Mouse (Mus musculus) E14TG2a.4 (cell line): ENCODE data around the gene Rap1a.

ENCODE experiments used
- H3K27me3 ChIP-seq: 2 replicates; pipeline ENCODE4 v1.6.1; 2014; ENCODE audit warnings: low read length, control low read depth; ENCODE audit not compliant: insufficient read depth
- H3K36me3 ChIP-seq: 2 replicates; pipeline ENCODE4 v1.6.1; 2014; ENCODE audit warnings: low read length, control low read depth; ENCODE audit not compliant: insufficient read depth
- H3K4me1 ChIP-seq: replicated peaks from 2 replicates; pipeline ENCODE4 v1.6.1; 2014; ENCODE audit warnings: low read depth, low read length, control low read depth
- H3K4me3 ChIP-seq: replicated peaks from 2 replicates; pipeline ENCODE4 v1.5.1; 2014; ENCODE audit warnings: mild to moderate bottlenecking, low read length
- H3K9me3 ChIP-seq: 2 replicates; pipeline ENCODE4 v1.6.1; 2014; ENCODE audit warnings: low read length, control low read depth
- CTCF ChIP-seq: conservative IDR thresholded peaks from 2 replicates; pipeline ENCODE4 v1.5.1; 2014; ENCODE audit warnings: low read length
- NANOG ChIP-seq: IDR thresholded peaks from 2 replicates; pipeline ENCODE4 v1.6.1; 2014; ENCODE audit warnings: borderline replicate concordance, low read length, mixed read lengths
- POU5F1 ChIP-seq: IDR thresholded peaks from 2 replicates; pipeline ENCODE4 v1.6.1; 2014; ENCODE audit warnings: low read length, borderline replicate concordance

Gene Rap1a

DNA sequence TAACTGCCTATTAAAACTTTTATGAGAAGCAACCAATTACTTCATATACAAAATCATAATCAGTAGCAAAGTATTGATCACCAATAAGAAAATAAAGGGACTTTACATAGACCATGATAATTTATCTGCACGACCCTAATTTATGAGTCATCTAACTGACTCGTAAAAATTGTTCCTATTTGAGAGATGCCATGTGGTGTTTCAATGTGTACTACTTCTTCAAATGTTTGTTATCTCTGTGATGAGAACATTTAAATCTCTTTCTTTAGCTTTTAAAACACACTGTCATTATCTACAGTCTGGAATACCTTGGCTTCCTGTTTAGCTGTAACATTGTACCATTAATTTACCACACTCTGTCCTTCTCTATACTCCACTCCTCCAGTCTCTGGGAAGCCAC, 31.8 kb downstream of the Rap1a start:
- H3K4me3 ChIP-seq, result no peak overlapping the region
- H3K36me3 ChIP-seq, result no peaks in the 10 kb centered on the region
- H3K4me1 ChIP-seq, result no peaks in the 10 kb centered on the region
- TF ChIP-seq NANOG (no peak), POU5F1 (no peak), CTCF (no peak)
- no peaks in the 10 kb centered on the region for H3K9me3 ChIP-seq
- no peaks in the 10 kb centered on the region for H3K27me3 ChIP-seq

DNA sequence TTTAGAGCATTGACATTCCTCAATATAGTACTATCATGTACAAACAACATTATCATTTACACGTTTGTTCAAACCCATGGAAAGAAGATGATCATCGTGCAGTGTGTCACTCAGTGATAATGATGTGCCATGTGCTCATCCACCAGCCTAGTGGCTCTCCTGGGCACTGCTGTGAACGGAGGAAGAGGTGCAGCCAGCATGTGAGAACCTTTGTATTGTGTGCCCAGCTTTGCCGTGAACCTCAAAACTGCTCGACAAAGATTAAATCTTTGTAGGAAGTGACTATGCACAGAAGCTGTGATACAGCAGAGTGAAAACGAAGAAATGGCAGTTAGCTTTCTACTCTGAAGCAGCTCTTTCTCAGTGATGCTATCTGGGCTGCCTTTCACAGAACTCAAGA, 32.6 kb downstream of the Rap1a start:
- Histone ChIP-seq H3K4me1 (no peaks in the 10 kb centered on the region), H3K27me3 (no peaks in the 10 kb centered on the region), H3K36me3 (no peaks in the 10 kb centered on the region), H3K9me3 (no peaks in the 10 kb centered on the region), H3K4me3 (no peak overlapping the region)
- TF ChIP-seq NANOG (no peak), POU5F1 (no peak), CTCF (no peak)

- TF ChIP-seq NANOG (no peak), CTCF (no peak), POU5F1 (no peak)
- Histone ChIP-seq H3K4me3 (no peak overlapping the region), H3K27me3 (no peaks in the 10 kb centered on the region), H3K36me3 (no peaks in the 10 kb centered on the region), H3K4me1 (no peaks in the 10 kb centered on the region), H3K9me3 (no peaks in the 10 kb centered on the region)
Observed at GRCm38 (mm10) chr3:105763132-105763851, 37.8 kb downstream of the Rap1a start.

- TF ChIP-seq POU5F1, result no peak
- no peak for TF ChIP-seq NANOG
- no peak for TF ChIP-seq CTCF
- Histone ChIP-seq H3K36me3 (no peaks in the 10 kb centered on the region), H3K4me1 (no peaks in the 10 kb centered on the region), H3K27me3 (no peaks in the 10 kb centered on the region), H3K9me3 (no peaks in the 10 kb centered on the region), H3K4me3 (no peak overlapping the region)
Observed at GRCm38 (mm10) chr3:105760063-105760462, 41.1 kb downstream of the Rap1a start.

DNA sequence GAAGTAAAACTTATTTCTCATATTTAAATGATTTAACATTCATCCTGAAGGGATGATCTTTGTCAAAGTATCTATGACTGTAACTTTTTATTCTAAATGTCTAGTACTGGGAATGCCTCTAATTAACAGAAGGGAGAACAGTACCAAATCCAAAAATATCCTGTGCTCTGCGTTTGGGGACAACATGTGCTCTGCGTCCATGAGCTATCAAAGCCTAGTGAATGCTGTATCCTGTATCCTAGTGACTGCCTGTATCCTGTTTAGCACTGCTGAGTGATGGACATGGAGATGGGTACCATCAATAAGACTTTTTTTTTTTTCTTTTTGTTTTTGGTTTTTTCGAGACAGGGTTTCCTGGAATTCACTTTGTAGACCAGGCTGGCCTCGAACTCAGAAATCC, 42.5 kb downstream of the Rap1a start:
- H3K36me3 ChIP-seq, result no peaks in the 10 kb centered on the region

GRCm38 (mm10) chr3:105758098-105758497, 43.0 kb downstream of the Rap1a start:
- H3K9me3 ChIP-seq, result no peaks in the 10 kb centered on the region
- TF ChIP-seq POU5F1, result no peak
- no peak overlapping the region for H3K4me3 ChIP-seq
- H3K36me3 ChIP-seq, result no peaks in the 10 kb centered on the region
- no peaks in the 10 kb centered on the region for H3K4me1 ChIP-seq
- no peaks in the 10 kb centered on the region for H3K27me3 ChIP-seq

More for the DNA sequence above, 42.5 kb downstream of the Rap1a start:
- TF ChIP-seq NANOG (no peak), CTCF (no peak), POU5F1 (no peak)
- Histone ChIP-seq H3K9me3 (no peaks in the 10 kb centered on the region), H3K4me3 (no peak overlapping the region), H3K4me1 (no peaks in the 10 kb centered on the region), H3K27me3 (no peaks in the 10 kb centered on the region)

- no peak for TF ChIP-seq CTCF
Observed at GRCm38 (mm10) chr3:105757323-105758083, 43.6 kb downstream of the Rap1a start.

DNA sequence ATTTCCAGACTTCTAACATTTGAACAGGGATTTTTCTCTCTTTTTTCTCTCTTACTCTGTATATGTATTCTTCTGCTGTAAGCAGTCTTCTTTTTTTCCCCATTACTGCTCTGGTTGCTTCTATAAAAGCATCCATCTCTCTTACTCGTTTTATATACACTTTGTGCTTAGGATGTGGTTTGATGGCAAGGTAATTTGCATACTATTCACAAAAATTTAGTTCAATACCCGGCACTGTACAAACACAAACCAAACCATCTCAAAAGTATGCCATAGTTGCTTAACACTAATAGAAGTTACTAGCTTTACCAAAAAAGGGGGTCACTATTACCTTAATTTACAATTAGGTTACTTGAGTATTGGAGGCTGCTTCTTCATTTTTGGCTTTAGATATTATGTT, 44.6 kb downstream of the Rap1a start:
- no peaks in the 10 kb centered on the region for H3K27me3 ChIP-seq
- TF ChIP-seq NANOG (no peak), CTCF (no peak), POU5F1 (no peak)
- H3K4me1 ChIP-seq, result no peaks in the 10 kb centered on the region
- no peak overlapping the region for H3K4me3 ChIP-seq
- no peaks in the 10 kb centered on the region for H3K36me3 ChIP-seq
- no peaks in the 10 kb centered on the region for H3K9me3 ChIP-seq

More at GRCm38 (mm10) chr3:105757323-105758083, 43.6 kb downstream of the Rap1a start:
- Histone ChIP-seq H3K4me3 (no peak overlapping the region), H3K4me1 (no peaks in the 10 kb centered on the region), H3K36me3 (no peaks in the 10 kb centered on the region), H3K27me3 (no peaks in the 10 kb centered on the region), H3K9me3 (no peaks in the 10 kb centered on the region)
